7 mouse cellular contexts compared by ENCODE assay signal in the genomic region with DNA sequence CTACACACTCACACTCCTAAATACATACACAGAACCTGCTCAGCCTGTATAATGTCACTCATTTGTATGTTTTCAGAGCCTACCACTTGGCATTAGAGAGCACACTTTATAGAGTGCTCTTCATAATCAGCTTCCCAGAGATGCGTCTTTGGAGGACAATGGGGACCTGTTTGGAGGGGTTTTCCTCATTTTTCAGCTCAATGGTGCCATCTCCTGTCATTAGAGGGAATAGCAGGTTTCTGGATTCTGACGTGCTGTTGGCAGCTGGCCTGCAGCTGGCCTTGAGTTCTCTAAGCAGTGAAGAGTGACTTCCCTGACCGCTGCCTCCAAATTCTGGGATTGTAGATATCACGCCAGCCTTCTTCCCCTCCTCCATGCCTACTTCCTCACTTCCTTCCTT. TPM values are rescaled to one million over a fixed set of nuclear protein-coding genes. Genes with fewer than 3 reads are reported as not detected.
DNase-seq lines count a peak whose midpoint lies in the region; ATAC-seq lines count a peak whose summit lies in the region.

No protein-coding gene starts in this region.

- no peak overlapping the region for H3K9ac ChIP-seq in forebrain, embryonic 15.5 days (replicated peaks)
- no peak overlapping the region for H3K9ac ChIP-seq in hindbrain, embryonic 12.5 days

- no peak overlapping the region for H3K4me3 ChIP-seq in forebrain, embryonic 15.5 days
- no peak overlapping the region for H3K4me3 ChIP-seq in hindbrain, embryonic 12.5 days

- H3K4me1 ChIP-seq in forebrain, embryonic 15.5 days: peaks cover 2% of the 10 kb centered on the region; the same call in 1 of the 2 replicates
- H3K4me1 ChIP-seq in hindbrain, embryonic 12.5 days: no peaks in the 10 kb centered on the region

- H3K36me3 ChIP-seq in forebrain, embryonic 15.5 days: no peaks in the 10 kb centered on the region
- H3K36me3 ChIP-seq in hindbrain, embryonic 12.5 days: no peaks in the 10 kb centered on the region

- H3K9me3 ChIP-seq in forebrain, embryonic 15.5 days: no peaks in the 10 kb centered on the region
- no peaks in the 10 kb centered on the region for H3K9me3 ChIP-seq in hindbrain, embryonic 12.5 days (replicated peaks)

- H3K27ac ChIP-seq in forebrain, embryonic 15.5 days (replicated peaks): 0 out of 2 replicates have a peak overlapping the region, but pooled peaks have one; percentile 63
- no peak overlapping the region for H3K27ac ChIP-seq in hindbrain, embryonic 12.5 days

- peak; percentile 80 for ATAC-seq in forebrain, embryonic 15.5 days (replicated peaks)
- ATAC-seq in hindbrain, embryonic 12.5 days (ENCODE audit: low FRiP score): 0 out of 2 replicates have a peak, but pooled peaks have one; percentile 48

- no peak overlapping the region for H3K4me2 ChIP-seq in forebrain, embryonic 15.5 days (replicated peaks)
- no peak overlapping the region for H3K4me2 ChIP-seq in hindbrain, embryonic 12.5 days (replicated peaks)

- peak; percentile 83 for DNase-seq in R1 (ENCODE audit: low read depth, low spot score)
- DNase-seq in c-Kit-positive CD71-negative TER-119-negative erythroid progenitor cells, embryonic 14.5 days (ENCODE audit: low read depth): peak; percentile 65
- DNase-seq in layer of hippocampus, postnatal 25 days (ENCODE audit: extremely low spot score in 1 of 2, low spot score in 1 of 2): peak; percentile 26 to 47
- DNase-seq in lung, postnatal 4 days: peak; percentile 75 to 82
- DNase-seq in right cerebral cortex, adult 18-20 months: peak; percentile 38

- WGBS in forebrain, embryonic 15.5 days: 8% methylated on average over 4 of the region's 4 CpGs
- WGBS in hindbrain, embryonic 12.5 days: 22% methylated on average over 4 of the region's 4 CpGs

- H3K27me3 ChIP-seq in forebrain, embryonic 15.5 days: no peaks in the 10 kb centered on the region
- no peaks in the 10 kb centered on the region for H3K27me3 ChIP-seq in hindbrain, embryonic 12.5 days

RNA-seq across cellular contexts. Expression of a gene that starts 29.1 kb away (rescaled TPM):
- 37.9 and 38.4 TPM in 2 replicates for polyA plus RNA-seq in forebrain, embryonic 15.5 days (2015; fragmentation: Nextera tagmentation; extraction: Ambion mirVana)
- polyA plus RNA-seq in hindbrain, embryonic 12.5 days (2016; fragmentation: Nextera tagmentation; extraction: Ambion mirVana): 36.1 and 44.3 TPM in 2 replicates
- 10 to 100 TPM; 10.1 to 13.8 TPM for total RNA-seq in layer of hippocampus, postnatal 25 days (2021)
